Mouse (Mus musculus): Measurements from ENCODE around the gene Lhx2.

DNA sequence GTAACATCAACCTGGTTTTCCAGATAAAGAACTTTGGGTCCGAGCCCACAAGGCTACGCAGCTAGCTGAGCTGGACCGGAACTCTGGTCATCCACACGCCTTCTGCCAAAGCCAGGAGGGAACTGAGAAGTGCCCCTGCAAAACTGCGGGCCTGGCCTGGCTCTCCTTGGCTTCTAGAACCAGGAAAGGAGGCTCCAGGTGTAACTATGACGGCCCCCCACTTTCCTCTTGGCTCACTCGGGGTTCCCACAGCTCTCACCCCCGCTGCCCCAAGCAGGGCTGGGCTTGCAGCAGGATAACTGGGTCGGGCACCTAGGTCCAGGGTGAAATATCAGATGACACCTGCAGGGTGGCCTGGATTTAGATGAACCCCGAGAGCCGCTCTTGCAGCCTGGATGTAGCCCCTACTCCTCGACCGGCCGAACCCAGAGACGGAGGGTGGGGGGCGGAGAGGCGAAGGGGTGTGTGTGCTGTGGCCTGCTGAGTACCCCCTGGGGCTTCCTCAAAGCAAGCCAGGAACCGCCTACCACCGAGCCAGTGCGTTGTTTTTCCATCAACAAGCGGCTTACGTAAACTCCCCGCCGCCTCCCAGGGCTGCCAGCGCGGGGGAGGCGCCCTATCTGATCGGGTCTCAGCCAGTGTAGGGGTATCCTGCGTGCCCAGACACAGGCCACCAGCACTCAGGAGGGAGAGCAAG, 39.9 kb downstream of the Lhx2 start:
- TF ChIP-seq EP300 (IDR thresholded peaks at IDR 0.05) (no peak), CTCF (IDR thresholded peaks at IDR 0.05) (no peak)
